Mouse (Mus musculus) limb, embryonic 15.5 days (tissue): Measurements from ENCODE around the gene Lsmem1. TPM values are rescaled to one million over a fixed set of nuclear protein-coding genes. Genes with fewer than 3 reads are reported as not detected.

Experiments used
- ATAC-seq: fragments of 200-750 bp; cut with Nextera tagmentation; 2 replicates; pipeline ENCODE4 v1.8.0; 2017; ENCODE audit warnings: low read depth, moderate TSS enrichment; ENCODE audit not compliant: insufficient number of reproducible peaks, low FRiP score, low TSS enrichment
- H3K27ac ChIP-seq: fragments of 300-500 bp; sonication (generic); 2 replicates; pipeline ENCODE4 v1.5.1; 2015; ENCODE audit warnings: moderate library complexity, mild to moderate bottlenecking, inconsistent platforms
- H3K27me3 ChIP-seq: fragments of 300-500 bp; sonication (generic); 2 replicates; pipeline ENCODE4 v1.6.1; 2015; ENCODE audit warnings: inconsistent platforms
- H3K36me3 ChIP-seq: fragments of 300-500 bp; sonication (generic); 2 replicates; pipeline ENCODE4 v1.6.1; 2015; ENCODE audit warnings: inconsistent platforms
- H3K4me1 ChIP-seq: fragments of 300-500 bp; sonication (generic); 2 replicates; pipeline ENCODE4 v1.6.1; 2015; ENCODE audit warnings: inconsistent platforms
- H3K4me2 ChIP-seq: fragments of 300-500 bp; sonication (generic); 2 replicates; pipeline ENCODE4 v1.6.1; 2015; ENCODE audit warnings: mild to moderate bottlenecking, inconsistent platforms
- H3K4me3 ChIP-seq: fragments of 300-500 bp; sonication (generic); 2 replicates; pipeline ENCODE4 v1.5.1; 2015; ENCODE audit warnings: mild to moderate bottlenecking, inconsistent platforms
- H3K9ac ChIP-seq: fragments of 300-500 bp; sonication (generic); 2 replicates; pipeline ENCODE4 v1.6.1; 2015; ENCODE audit warnings: inconsistent platforms
- H3K9me3 ChIP-seq: fragments of 300-500 bp; sonication (generic); 2 replicates; pipeline ENCODE4 v1.6.1; 2016; ENCODE audit warnings: inconsistent platforms
- WGBS: fragments of 180-500 bp; shearing (Covaris S2); methylation state at CpG from one replicate; pipeline ENCODE4 v1.1.7; 2015; 5-methylcytosine and 5-hydroxymethylcytosine counted together
- polyA plus RNA-seq: library from polyadenylated mRNA; unstranded; fragments of >200 nt; fragmentation: Nextera tagmentation; extraction: Ambion mirVana; gene quantifications from 2 replicates; pipeline ENCODE4 v1.2.1, GENCODE M21; 2015

Gene Lsmem1
- polyA plus RNA-seq: 1.2 and 3.9 TPM in 2 replicates

DNA sequence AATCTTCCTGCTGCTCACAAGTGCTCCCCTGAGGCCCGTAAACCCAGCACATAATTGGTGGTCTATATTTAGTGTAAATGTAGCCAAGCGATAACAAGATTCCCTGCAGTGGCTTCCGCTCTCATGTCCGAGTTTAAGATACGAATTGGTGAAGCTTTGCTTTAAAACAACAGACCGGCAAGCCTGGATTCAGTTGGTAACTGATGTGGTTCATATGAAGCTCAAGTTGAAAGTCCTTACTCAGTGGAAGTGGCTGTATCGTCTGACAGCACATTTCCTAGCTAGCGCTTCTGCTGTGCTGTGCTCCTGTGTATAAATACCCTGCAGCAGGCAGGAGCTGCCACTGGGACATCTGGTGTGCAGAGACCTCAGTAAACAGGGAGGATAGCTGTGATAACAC is at the start of gene Lsmem1:
Lsmem1 (minus strand) TSS at position 189 of the 400 bp plus-strand sequence.
- Histone ChIP-seq H3K4me1 (peaks cover 4% of the 10 kb centered on the region; the same call in 1 of the 2 replicates), H3K4me2 (no peak within 1 kb of the TSS), H3K9me3 (no peaks in the 10 kb centered on the region), H3K36me3 (peaks cover 21% of the 10 kb centered on the region), H3K4me3 (no peak within 1 kb of the TSS), H3K9ac (no peak within 1 kb of the TSS), H3K27ac (no peak within 1 kb of the TSS), H3K27me3 (no peaks in the 10 kb centered on the region)
- no peak for ATAC-seq
- 39% methylated on average over 8 of the region's 8 CpGs for WGBS

DNA sequence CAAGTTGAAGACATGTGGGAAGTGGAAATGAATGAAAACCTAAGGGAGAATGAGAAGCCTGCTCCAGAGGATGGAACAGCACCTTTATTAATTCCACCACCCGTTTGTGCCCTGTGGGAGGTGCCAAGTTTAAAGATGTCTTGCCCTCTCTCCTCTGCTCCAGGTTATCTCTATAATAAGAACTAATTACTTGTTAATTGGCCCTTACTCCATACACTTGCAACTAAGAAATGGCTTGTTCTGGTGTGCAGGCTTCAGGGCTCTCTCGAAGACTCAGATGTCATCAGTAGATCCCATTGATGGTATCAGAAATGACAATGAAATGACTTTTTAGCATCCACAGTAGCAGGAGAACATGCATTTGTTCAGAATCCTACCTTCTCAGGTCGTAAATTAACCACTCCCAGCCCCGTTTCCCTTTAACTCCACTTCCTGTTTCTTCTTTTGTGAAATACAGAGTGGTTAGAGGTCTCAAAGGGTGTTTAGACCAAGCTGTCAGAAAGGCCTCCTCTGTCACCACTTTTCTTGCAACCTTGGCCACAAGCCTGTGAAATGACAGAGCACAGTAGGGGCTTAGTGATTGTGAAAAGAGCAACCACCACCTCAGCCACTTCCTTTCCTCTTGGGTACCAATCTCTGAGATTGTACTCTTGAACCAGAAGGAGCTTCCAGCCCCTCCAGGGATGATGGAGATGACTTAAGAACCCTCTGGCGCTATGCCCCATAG is 49.3 kb upstream of the Lsmem1 start, which contains the start of gene Ifrd1:
Ifrd1 (minus strand) TSS at position 51 of the 727 bp plus-strand sequence.
- Histone ChIP-seq H3K36me3 (no peaks in the 10 kb centered on the region), H3K27ac (no peak within 1 kb of the TSS), H3K9me3 (no peaks in the 10 kb centered on the region), H3K4me2 (no peak within 1 kb of the TSS), H3K27me3 (no peaks in the 10 kb centered on the region), H3K4me1 (no peaks in the 10 kb centered on the region), H3K4me3 (no peak within 1 kb of the TSS), H3K9ac (no peak within 1 kb of the TSS)
- 58% methylated on average over 5 of the region's 5 CpGs for WGBS
- no peak for ATAC-seq

DNA sequence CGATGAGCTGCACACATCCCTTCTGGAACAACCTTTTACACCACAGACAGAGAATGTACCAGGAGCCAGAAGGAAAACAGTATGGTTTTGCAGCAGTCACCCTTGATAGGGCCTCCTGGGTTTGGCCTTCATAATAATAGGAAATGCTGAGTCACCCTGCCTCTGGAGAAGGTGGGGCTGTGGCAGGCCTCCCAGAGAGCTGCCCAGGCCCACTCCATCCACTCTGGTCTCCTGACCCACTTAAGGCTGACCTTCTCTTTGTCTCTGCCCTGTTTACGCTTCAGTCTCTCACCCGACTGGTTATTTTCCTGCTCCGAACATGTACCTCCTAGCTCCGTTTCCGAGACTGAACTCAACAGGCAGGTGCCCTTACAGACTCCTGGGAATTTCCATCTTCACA is 48.7 kb upstream of the Lsmem1 start:
- H3K36me3 ChIP-seq: no peaks in the 10 kb centered on the region
- 73% methylated on average over 6 of the region's 6 CpGs for WGBS
- no peak overlapping the region for H3K9ac ChIP-seq
- no peaks in the 10 kb centered on the region for H3K9me3 ChIP-seq
- H3K27ac ChIP-seq: no peak overlapping the region
- H3K4me2 ChIP-seq: no peak overlapping the region
- no peak for ATAC-seq
- no peaks in the 10 kb centered on the region for H3K27me3 ChIP-seq
- H3K4me1 ChIP-seq: no peaks in the 10 kb centered on the region
- H3K4me3 ChIP-seq: no peak overlapping the region

DNA sequence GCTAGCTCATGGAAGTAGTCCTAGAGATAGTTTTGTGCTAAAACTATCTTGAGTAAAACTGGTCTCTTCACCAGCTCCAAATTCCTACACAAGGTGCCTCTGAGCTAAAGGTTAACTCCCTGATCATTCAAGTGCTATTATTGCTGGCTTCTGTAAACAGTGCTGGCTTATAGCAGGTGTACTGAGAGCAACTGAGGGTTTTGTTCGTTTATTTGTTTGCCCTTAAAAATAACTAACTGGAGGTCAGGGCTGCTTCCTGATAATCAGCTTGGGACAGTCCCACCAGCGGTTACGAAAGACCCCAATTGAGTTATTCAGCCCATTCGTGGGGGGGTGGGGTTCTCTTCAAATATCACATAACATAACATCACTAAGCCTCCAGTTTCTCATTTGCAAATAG is 48.1 kb upstream of the Lsmem1 start:
- Histone ChIP-seq H3K36me3 (no peaks in the 10 kb centered on the region), H3K27ac (no peak overlapping the region), H3K4me3 (no peak overlapping the region), H3K9me3 (no peaks in the 10 kb centered on the region), H3K9ac (no peak overlapping the region), H3K4me1 (no peaks in the 10 kb centered on the region), H3K27me3 (no peaks in the 10 kb centered on the region), H3K4me2 (no peak overlapping the region)
- WGBS: 68% methylated on average over 4 of the region's 4 CpGs
- no peak for ATAC-seq

DNA sequence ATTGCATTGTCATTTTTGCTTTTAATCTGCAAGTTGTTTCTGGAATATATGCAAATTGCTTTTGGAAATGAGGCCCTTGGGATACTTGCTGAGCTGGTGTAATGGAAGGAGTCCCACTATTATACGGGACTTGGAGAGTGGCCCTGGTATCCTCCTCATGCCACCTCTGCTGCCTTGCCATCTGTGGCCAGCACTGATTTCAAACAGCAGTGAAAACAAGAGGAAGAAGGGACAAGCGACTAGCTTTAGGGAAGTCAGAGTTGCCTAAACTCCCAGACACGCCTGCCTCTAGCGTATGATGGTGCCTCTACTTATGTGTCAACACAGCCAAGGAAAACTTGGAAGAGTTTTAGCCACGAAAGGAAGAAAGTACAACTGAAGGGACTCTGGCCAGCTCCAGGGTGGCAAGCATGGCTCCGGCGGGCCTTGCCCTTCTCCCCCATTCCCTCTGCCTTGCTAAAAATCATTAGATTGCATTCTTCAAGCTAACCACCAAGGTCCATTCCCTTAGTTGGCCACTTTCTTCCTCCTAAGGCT is 46.2 kb upstream of the Lsmem1 start:
- no peaks in the 10 kb centered on the region for H3K36me3 ChIP-seq
- no peak for ATAC-seq
- H3K9me3 ChIP-seq: no peaks in the 10 kb centered on the region
- no peak overlapping the region for H3K27ac ChIP-seq
- no peak overlapping the region for H3K4me3 ChIP-seq
- no peak overlapping the region for H3K9ac ChIP-seq
- no peaks in the 10 kb centered on the region for H3K27me3 ChIP-seq
- no peak overlapping the region for H3K4me2 ChIP-seq
- H3K4me1 ChIP-seq: no peaks in the 10 kb centered on the region
- 84% methylated on average over 7 of the region's 7 CpGs for WGBS

GRCm38 (mm10) chr12:40244926-40245325 is 45.6 kb upstream of the Lsmem1 start:
- H3K36me3 ChIP-seq: no peaks in the 10 kb centered on the region
- no peak overlapping the region for H3K4me3 ChIP-seq
- H3K27ac ChIP-seq: no peak overlapping the region
- WGBS: 94% methylated on average over 5 of the region's 5 CpGs
- H3K9me3 ChIP-seq: no peaks in the 10 kb centered on the region
- no peaks in the 10 kb centered on the region for H3K27me3 ChIP-seq
- H3K4me1 ChIP-seq: no peaks in the 10 kb centered on the region
- ATAC-seq: no peak
- no peak overlapping the region for H3K4me2 ChIP-seq
- no peak overlapping the region for H3K9ac ChIP-seq

GRCm38 (mm10) chr12:40243821-40244221 is 44.5 kb upstream of the Lsmem1 start:
- Histone ChIP-seq H3K27me3 (no peaks in the 10 kb centered on the region), H3K27ac (no peak overlapping the region), H3K9me3 (no peaks in the 10 kb centered on the region), H3K4me1 (no peaks in the 10 kb centered on the region), H3K4me2 (no peak overlapping the region), H3K9ac (no peak overlapping the region), H3K4me3 (no peak overlapping the region), H3K36me3 (no peaks in the 10 kb centered on the region)
- ATAC-seq: no peak
- 50% methylated on average over 11 of the region's 11 CpGs for WGBS

DNA sequence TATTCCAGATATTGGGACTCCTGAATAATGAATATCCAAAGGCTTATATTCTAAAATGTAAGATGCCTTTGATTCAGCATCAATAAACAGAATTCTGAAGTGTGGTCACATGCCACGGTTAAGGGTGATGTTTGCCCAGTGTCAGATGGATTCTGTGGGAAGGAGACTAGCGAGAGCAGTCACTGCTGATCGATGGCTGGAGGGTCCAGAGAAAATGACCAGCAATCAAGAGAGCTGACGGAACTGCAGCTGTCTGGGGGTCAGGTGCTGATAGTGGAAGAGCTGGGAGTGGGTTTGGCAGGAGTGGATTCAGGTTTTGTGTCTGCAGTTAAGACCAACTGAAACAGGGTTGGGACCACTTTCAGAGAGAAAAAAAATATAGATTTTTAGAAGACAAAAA is 44.0 kb upstream of the Lsmem1 start:
- H3K4me2 ChIP-seq: no peak overlapping the region
- H3K4me1 ChIP-seq: no peaks in the 10 kb centered on the region
- H3K9me3 ChIP-seq: no peaks in the 10 kb centered on the region
- ATAC-seq: no peak
- H3K36me3 ChIP-seq: no peaks in the 10 kb centered on the region
- H3K9ac ChIP-seq: no peak overlapping the region
- no peak overlapping the region for H3K27ac ChIP-seq
- WGBS: 79% methylated on average over 4 of the region's 4 CpGs
- no peaks in the 10 kb centered on the region for H3K27me3 ChIP-seq
- no peak overlapping the region for H3K4me3 ChIP-seq

- Histone ChIP-seq H3K9ac (no peak overlapping the region), H3K36me3 (no peaks in the 10 kb centered on the region), H3K9me3 (no peaks in the 10 kb centered on the region), H3K4me1 (no peaks in the 10 kb centered on the region), H3K27ac (no peak overlapping the region), H3K27me3 (no peaks in the 10 kb centered on the region), H3K4me2 (no peak overlapping the region), H3K4me3 (no peak overlapping the region)
- 87% methylated on average over 7 of the region's 7 CpGs for WGBS
- no peak for ATAC-seq
These were observed 39.9 kb upstream of the Lsmem1 start for GRCm38 (mm10) chr12:40239161-40239560.

DNA sequence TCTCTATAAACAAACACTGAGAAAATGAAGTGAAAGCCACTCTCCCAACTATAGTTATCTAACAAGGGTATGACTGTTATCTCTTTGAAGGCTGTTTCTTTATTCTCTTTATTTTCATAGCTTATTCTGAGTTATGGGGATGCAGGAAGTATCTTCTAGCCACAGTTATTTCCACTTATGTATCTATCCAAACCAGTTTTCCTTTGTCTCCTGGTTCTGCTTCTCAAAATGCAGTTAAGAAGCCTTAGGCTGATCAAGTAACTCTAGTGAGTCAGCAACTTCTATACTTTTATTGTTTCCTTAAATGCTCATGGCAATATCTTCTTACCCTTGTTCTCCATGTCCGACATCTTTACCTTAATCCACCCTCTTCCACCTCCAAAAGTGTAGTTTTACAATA is 32.9 kb upstream of the Lsmem1 start:
- Histone ChIP-seq H3K9me3 (no peaks in the 10 kb centered on the region), H3K4me2 (no peak overlapping the region), H3K27ac (no peak overlapping the region), H3K4me1 (no peaks in the 10 kb centered on the region), H3K27me3 (no peaks in the 10 kb centered on the region), H3K9ac (no peak overlapping the region), H3K36me3 (no peaks in the 10 kb centered on the region), H3K4me3 (no peak overlapping the region)
- ATAC-seq: no peak
- WGBS: 83% methylated on average over 1 of the region's 1 CpGs

GRCm38 (mm10) chr12:40231632-40232031 is 32.3 kb upstream of the Lsmem1 start:
- no peaks in the 10 kb centered on the region for H3K27me3 ChIP-seq
- 90% methylated on average over 2 of the region's 2 CpGs for WGBS
- no peak for ATAC-seq
- no peaks in the 10 kb centered on the region for H3K4me1 ChIP-seq
- no peaks in the 10 kb centered on the region for H3K36me3 ChIP-seq
- H3K27ac ChIP-seq: no peak overlapping the region
- H3K9me3 ChIP-seq: no peaks in the 10 kb centered on the region
- H3K4me2 ChIP-seq: no peak overlapping the region
- H3K4me3 ChIP-seq: no peak overlapping the region
- no peak overlapping the region for H3K9ac ChIP-seq

GRCm38 (mm10) chr12:40224171-40224880 is 25.0 kb upstream of the Lsmem1 start:
- WGBS: 95% methylated on average over 9 of the region's 9 CpGs
- no peak overlapping the region for H3K4me3 ChIP-seq
- no peak overlapping the region for H3K9ac ChIP-seq
- no peaks in the 10 kb centered on the region for H3K27me3 ChIP-seq
- no peaks in the 10 kb centered on the region for H3K36me3 ChIP-seq
- no peak overlapping the region for H3K27ac ChIP-seq
- ATAC-seq: no peak
- H3K4me2 ChIP-seq: no peak overlapping the region
- peaks cover 6% of the 10 kb centered on the region for H3K4me1 ChIP-seq
- H3K9me3 ChIP-seq: no peaks in the 10 kb centered on the region
